Mouse (Mus musculus): ENCODE measurements around the gene Rufy3.
"Not testable (repeated sequence)": the region's sequence is repeated elsewhere in the genome, so short reads cannot be mapped to it uniquely, and the experiment has no call there.

The Rufy3 gene

GRCm38 (mm10) chr5:88564501-88565147, at the start of gene Rufy3:
TSS of gene Rufy3 (plus strand) at chr5:88565040.
- peak; percentile 57 for DNase-seq (ENCODE audit: low read depth, low spot score)

- peak; percentile 51 for DNase-seq (ENCODE audit: low read depth, low spot score)
Measured at GRCm38 (mm10) chr5:88519232-88519631, 45.6 kb upstream of the Rufy3 start.

- DNase-seq (ENCODE audit: low read depth, low spot score) = no peak
Measured at GRCm38 (mm10) chr5:88527657-88528056, 37.2 kb upstream of the Rufy3 start, which contains the start of gene Jchain. TSS of gene Jchain (minus strand) at chr5:88527891.

- DNase-seq (ENCODE audit: low read depth, low spot score) = no peak
Measured at GRCm38 (mm10) chr5:88530908-88531307, 33.9 kb upstream of the Rufy3 start.

GRCm38 (mm10) chr5:88534697-88535096, 30.1 kb upstream of the Rufy3 start:
- DNase-seq (ENCODE audit: low read depth, low spot score) = no peak

- DNase-seq (ENCODE audit: low read depth, low spot score) = no peak
Measured at GRCm38 (mm10) chr5:88540845-88541244, 24.0 kb upstream of the Rufy3 start.

GRCm38 (mm10) chr5:88542651-88543282, 22.1 kb upstream of the Rufy3 start:
- peak; percentile 56 for DNase-seq (ENCODE audit: low read depth, low spot score)

GRCm38 (mm10) chr5:88544411-88544810, 20.4 kb upstream of the Rufy3 start:
- DNase-seq (ENCODE audit: low read depth, low spot score) = not testable (repeated sequence)

GRCm38 (mm10) chr5:88545536-88545935, 19.3 kb upstream of the Rufy3 start:
- no peak for DNase-seq (ENCODE audit: low read depth, low spot score)

GRCm38 (mm10) chr5:88553271-88554085, 11.4 kb upstream of the Rufy3 start:
- DNase-seq (ENCODE audit: low read depth, low spot score) = no peak

GRCm38 (mm10) chr5:88554086-88554886, 10.6 kb upstream of the Rufy3 start, which contains the start of gene Utp3:
TSS of gene Utp3 (plus strand) at chr5:88554462.
- peak; percentile 99 for DNase-seq (ENCODE audit: low read depth, low spot score)

- DNase-seq (ENCODE audit: low read depth, low spot score) = no peak
Measured at GRCm38 (mm10) chr5:88558991-88559390, 5.8 kb upstream of the Rufy3 start.

- no peak for DNase-seq (ENCODE audit: low read depth, low spot score)
Measured at GRCm38 (mm10) chr5:88561080-88561814, 3.6 kb upstream of the Rufy3 start.

GRCm38 (mm10) chr5:88562863-88563780, 1.7 kb upstream of the Rufy3 start:
- no peak for DNase-seq (ENCODE audit: low read depth, low spot score)

GRCm38 (mm10) chr5:88565148-88566033, 551 bp downstream of the Rufy3 start:
- DNase-seq (ENCODE audit: low read depth, low spot score) = peak; percentile 36

GRCm38 (mm10) chr5:88566034-88566841, 1.4 kb downstream of the Rufy3 start:
- DNase-seq (ENCODE audit: low read depth, low spot score) = no peak

- no peak for DNase-seq (ENCODE audit: low read depth, low spot score)
Measured at GRCm38 (mm10) chr5:88569541-88569940, 4.7 kb downstream of the Rufy3 start.

- DNase-seq (ENCODE audit: low read depth, low spot score) = no peak
Measured at GRCm38 (mm10) chr5:88574829-88575228, 10.0 kb downstream of the Rufy3 start.

Data from forelimb bud, embryonic 11.5 days (tissue).